Mouse (Mus musculus) hematopoietic stem cell, adult 5-6 weeks (primary cell): ENCODE measurements around the gene Tmem37. TPM values are rescaled to one million over a fixed set of nuclear protein-coding genes. Genes with fewer than 3 reads are reported as not detected.
A peak's percentile ranks its signal among the peaks of the same experiment; 100 is the strongest.

Source experiments
- ATAC-seq, 2 experiments: fragments of 125-278 bp in 1 of 2; replicated peaks in 1 of 2; 2 replicates each; pipeline ENCODE4 v1.8.0; 2016 to 2017; ENCODE audit warnings: inconsistent platforms in 2 of 2, mild to moderate bottlenecking in 2 of 2, moderate number of reproducible peaks in 2 of 2, low read depth in 1 of 2, moderate TSS enrichment in 1 of 2; ENCODE audit not compliant: low FRiP score in 2 of 2, poor library complexity in 2 of 2, severe bottlenecking in 2 of 2, insufficient read depth in 1 of 2, low TSS enrichment in 1 of 2
- total RNA-seq: library from RNA; stranded (forward); fragments of 172-1452, 232-1000 nt; gene quantifications from 2 replicates; pipeline ENCODE4 v1.2.3, GENCODE M21; 2017

Tmem37 gene
- total RNA-seq, 1 experiment from 2014 or later: 0.25 TPM

DNA sequence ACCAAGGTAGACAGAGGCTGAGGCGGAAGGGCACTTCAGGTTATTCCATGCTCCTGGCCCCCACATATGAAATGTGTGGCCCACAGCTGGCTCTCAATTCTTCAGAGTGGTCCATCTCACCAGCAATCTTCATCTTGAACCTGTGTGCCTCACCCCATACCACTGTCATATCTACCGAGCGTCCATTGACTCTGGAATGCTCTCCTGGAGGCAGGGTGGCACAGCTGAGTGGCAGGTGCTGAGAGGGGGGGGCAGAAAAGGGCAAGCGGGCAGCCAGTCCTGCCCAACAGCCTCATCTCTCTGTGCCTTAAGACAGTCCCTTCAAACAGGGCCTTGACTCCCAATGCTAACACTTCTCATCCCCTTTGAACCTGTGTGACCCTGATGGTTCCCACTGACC is 2.7 kb downstream of the Tmem37 start:
- no peak for ATAC-seq

- no peak for ATAC-seq
These were observed 3.7 kb downstream of the Tmem37 start for GRCm38 (mm10) chr1:120070168-120070567.

GRCm38 (mm10) chr1:120069120-120069519 is 4.8 kb downstream of the Tmem37 start:
- no peak for ATAC-seq

DNA sequence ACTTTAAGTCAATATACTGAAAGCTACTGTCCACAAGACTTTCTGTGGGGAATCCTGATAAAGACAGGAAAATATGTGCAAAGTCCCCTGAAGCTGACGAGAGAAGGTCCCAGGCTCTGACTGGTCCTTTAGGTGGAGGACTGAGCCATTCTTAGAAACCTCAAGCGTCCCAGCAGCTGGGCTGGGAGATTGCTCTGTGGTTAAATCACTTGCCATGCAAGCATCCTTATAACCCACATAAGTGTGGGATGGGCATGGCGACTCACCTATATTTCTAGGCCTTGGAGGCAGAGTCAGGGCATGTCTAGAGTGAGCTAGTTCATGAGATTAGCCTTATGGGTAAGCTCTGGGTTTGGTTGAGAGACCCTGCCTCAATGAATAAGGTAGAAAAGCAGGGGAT is 7.2 kb downstream of the Tmem37 start:
- no peak for ATAC-seq

DNA sequence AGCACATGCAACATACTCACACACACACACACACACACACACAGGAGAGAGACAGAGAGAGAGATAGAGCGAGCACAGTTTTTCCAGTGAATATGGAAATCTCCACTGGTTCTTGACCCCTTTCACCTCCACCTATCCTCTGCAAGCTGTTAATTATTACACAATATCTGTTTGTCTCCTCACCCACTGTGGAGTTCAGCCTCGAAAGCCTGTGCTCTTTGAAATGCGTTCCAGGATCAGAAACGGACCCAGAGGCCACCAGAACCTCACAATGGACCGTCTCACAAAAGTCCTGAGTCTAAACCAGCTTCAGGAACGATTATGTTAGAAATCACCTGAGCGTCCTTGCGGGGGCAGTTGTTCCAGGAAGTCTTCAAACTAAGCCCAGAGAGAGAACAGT is 7.7 kb downstream of the Tmem37 start:
- ATAC-seq: no peak

- no peak for ATAC-seq
These were observed 9.7 kb downstream of the Tmem37 start for GRCm38 (mm10) chr1:120064036-120064682.

DNA sequence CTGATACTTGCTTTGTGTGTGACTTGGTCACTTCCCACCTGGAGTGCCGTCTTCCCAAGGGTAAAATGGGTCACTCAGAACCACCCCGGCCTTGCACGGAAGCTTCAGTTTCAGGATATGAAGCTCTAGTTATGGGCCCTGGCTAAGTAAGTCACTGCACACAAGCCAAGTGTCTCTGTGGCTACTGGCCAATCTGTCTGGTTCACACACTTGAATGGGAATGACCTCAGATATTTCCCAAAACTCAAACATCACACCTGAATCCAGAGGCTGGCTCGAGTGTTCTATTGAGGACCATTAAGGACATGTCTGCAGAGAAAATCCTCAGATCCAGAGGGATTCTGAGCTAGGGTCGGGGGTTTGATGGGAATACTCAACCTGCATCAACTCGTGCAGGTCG is 11.6 kb downstream of the Tmem37 start:
- ATAC-seq: no peak

GRCm38 (mm10) chr1:120060687-120061086 is 13.2 kb downstream of the Tmem37 start:
- ATAC-seq: no peak

GRCm38 (mm10) chr1:120057674-120058430 is 16.0 kb downstream of the Tmem37 start:
- no peak for ATAC-seq

- ATAC-seq: peak; percentile 34 to 41
These were observed 16.8 kb downstream of the Tmem37 start for GRCm38 (mm10) chr1:120057044-120057443.

DNA sequence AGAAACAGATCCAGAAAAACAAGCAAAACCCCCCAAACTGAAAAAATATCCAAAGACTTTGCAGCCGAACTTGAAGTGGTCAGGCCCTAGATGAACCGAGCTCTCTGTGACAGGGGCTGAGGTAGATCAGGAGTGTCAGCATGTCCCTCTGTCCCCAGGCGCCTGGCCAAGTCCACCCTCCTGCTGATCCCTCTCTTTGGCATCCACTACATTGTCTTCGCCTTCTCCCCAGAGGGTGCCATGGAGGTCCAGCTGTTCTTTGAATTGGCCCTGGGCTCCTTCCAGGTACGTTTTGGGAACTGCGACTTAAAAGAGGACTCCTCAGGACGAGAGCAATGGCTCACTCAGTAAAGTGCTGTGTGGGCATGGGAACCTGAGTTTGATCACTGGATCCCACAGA is 17.6 kb downstream of the Tmem37 start:
- ATAC-seq: no peak

- ATAC-seq: peak; percentile 84 to 92
These were observed 18.4 kb downstream of the Tmem37 start for GRCm38 (mm10) chr1:120055475-120055874.

GRCm38 (mm10) chr1:120054997-120055396 is 18.9 kb downstream of the Tmem37 start:
- ATAC-seq: no peak

DNA sequence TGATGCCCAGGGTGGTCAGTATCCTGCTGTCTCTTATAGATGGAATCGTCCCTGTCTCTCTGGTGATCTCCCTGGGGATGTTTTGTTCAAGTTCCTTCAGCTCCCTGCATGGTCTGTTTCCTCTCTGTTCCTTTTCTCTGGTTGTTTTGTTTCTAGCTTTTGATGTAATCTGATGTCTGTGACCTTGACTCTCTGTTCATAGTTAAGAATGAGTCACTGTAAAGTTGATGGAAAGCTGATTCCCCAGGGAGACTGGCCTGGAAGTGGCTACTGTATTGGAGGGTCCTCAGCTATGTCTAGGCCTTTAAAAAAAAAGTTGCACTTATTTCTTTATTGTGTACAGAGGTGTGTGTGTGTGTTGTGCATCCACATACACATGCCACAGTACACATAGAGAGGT is 22.8 kb downstream of the Tmem37 start:
- no peak for ATAC-seq

GRCm38 (mm10) chr1:120047325-120047724 is 26.5 kb downstream of the Tmem37 start:
- ATAC-seq: peak; percentile 67 to 72

- ATAC-seq: peak; percentile 38 to 39; a peak in 2 of 4 replicates
These were observed 29.3 kb downstream of the Tmem37 start for GRCm38 (mm10) chr1:120044584-120044983.

GRCm38 (mm10) chr1:120042421-120042820 is 31.5 kb downstream of the Tmem37 start:
- ATAC-seq: no peak

GRCm38 (mm10) chr1:120038594-120038993 is 35.3 kb downstream of the Tmem37 start:
- no peak for ATAC-seq
